Mouse (Mus musculus) spleen, adult 2 months (tissue): ENCODE data around the gene Klf16. TPM values are rescaled to one million over a fixed set of nuclear protein-coding genes. Genes with fewer than 3 reads are reported as not detected.

Experiments
- DNase-seq, 2 experiments: peaks; one replicate each; pipeline versions ENCODE4 v3.0.0 to v3.0.0-alpha.2; 2012 to 2021; ENCODE audit warnings: low spot score in 2 of 2, low read depth in 1 of 2
- H3K27ac ChIP-seq: fragments of 200-500 bp; 2 replicates; pipeline ENCODE4 v1.5.1; 2012; ENCODE audit warnings: low read length, inconsistent platforms; ENCODE audit not compliant: insufficient read depth
- H3K27me3 ChIP-seq: fragments of 200-500 bp; 2 replicates; pipeline ENCODE4 v1.6.1; 2012; ENCODE audit warnings: mild to moderate bottlenecking, moderate library complexity, low read length, inconsistent platforms; ENCODE audit not compliant: control insufficient read depth, insufficient read depth
- H3K36me3 ChIP-seq: fragments of 200-500 bp; 2 replicates; pipeline ENCODE4 v1.6.1; 2012; ENCODE audit warnings: mild to moderate bottlenecking, low read length, inconsistent platforms; ENCODE audit not compliant: control insufficient read depth, insufficient read depth
- H3K4me1 ChIP-seq: fragments of 200-500 bp; 2 replicates; pipeline ENCODE4 v1.6.1; 2011; ENCODE audit warnings: inconsistent platforms; ENCODE audit not compliant: control insufficient read depth, insufficient read depth, insufficient read length
- H3K4me3 ChIP-seq: fragments of 200-500 bp; 2 replicates; pipeline ENCODE4 v1.5.1; 2011; ENCODE audit warnings: mild to moderate bottlenecking, inconsistent platforms; ENCODE audit not compliant: insufficient read depth, insufficient read length; ENCODE audit errors: extremely low read depth
- CTCF ChIP-seq: fragments of 200-500 bp; IDR thresholded peaks from 2 replicates; pipeline ENCODE4 v1.5.1; 2011; ENCODE audit warnings: mild to moderate bottlenecking, inconsistent platforms; ENCODE audit not compliant: insufficient read depth, insufficient read length, insufficient replicate concordance; ENCODE audit errors: extremely low read depth
- POLR2A ChIP-seq: fragments of 200-500 bp; IDR thresholded peaks from 2 replicates; pipeline ENCODE4 v1.6.1; 2011; ENCODE audit warnings: low read depth, low read length, inconsistent platforms
- WGBS: fragments of 180-500 bp; shearing (Covaris S2); methylation state at CpG from one replicate; pipeline ENCODE4 v1.1.7; 2018; 5-methylcytosine and 5-hydroxymethylcytosine counted together
- polyA plus RNA-seq: library from polyadenylated mRNA; depleted of rRNA; stranded (reverse); fragments of >200 nt; gene quantifications from 2 replicates; pipeline ENCODE4 v1.2.3, GENCODE M21; 2012

The Klf16 gene
- polyA plus RNA-seq, 1 experiment = 27.9 TPM

DNA sequence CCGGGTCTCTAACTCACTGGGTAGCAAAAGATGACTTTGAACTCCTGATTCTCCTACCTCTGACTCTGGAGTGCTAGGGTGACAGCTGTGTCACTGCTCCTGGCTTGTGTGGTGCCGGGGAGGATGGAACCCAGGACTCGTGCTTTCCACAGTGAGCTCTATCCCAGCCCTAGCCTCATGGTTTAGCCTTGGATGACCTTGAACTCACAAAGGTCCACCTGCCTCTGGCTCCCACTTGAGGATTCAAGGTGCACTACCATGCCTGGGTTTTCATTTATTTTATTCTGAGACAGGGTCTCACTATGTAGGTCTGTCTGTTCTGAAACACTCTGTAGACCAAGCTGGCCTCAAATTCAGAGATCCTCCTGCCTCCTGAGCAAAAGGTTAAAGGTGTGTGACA is 36.7 kb upstream of the Klf16 start:
- peaks cover 41% of the 10 kb centered on the region; the same call in 1 of the 2 replicates for H3K4me1 ChIP-seq
- WGBS = 92% methylated on average over 3 of the region's 3 CpGs
- TF ChIP-seq POLR2A (no peak), CTCF (no peak)
- no peak overlapping the region for H3K27ac ChIP-seq
- H3K36me3 ChIP-seq = peaks cover 13% of the 10 kb centered on the region; the same call in 1 of the 2 replicates
- H3K4me3 ChIP-seq = no peak overlapping the region
- no peaks in the 10 kb centered on the region for H3K27me3 ChIP-seq
- no peak for DNase-seq

DNA sequence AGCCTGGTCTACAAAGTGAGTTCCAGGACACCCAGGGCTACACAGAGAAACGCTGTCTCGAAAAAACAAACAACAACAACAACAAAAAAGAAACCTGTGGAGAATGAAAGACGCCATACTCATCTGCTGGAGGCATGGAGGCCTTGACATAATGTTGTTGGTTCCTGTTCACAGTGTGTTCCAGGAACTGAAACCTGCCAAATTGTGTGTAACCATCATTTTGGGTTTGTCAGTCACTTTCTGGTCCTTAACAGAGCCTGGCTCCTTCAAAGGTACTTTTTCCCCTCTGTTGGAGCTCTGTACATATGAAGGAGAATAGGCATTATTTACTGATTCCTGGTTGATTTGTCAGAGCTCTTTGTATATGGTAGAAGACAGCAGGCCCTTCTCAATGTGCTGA is 34.8 kb upstream of the Klf16 start:
- DNase-seq = no peak

DNA sequence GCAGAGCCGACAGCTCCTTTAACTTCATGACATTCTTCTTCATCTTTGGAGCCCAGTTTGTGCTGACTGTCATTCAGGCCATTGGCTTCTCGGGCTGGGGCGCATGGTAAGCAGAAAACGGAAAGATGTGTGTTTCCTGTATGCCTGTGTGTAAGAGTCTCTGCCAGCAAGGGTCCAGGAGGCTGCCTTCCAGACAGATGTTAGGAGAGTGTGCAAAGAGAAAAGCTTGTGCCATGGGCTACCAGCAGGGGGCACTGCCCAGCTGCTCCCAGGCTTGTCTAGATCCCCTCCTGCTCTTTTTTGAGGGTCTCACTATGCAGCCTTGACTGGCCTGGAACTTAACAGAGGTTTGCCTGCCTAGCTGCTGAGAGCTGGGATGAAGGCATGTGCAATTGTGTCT is 33.9 kb upstream of the Klf16 start:
- no peak for TF ChIP-seq POLR2A
- peak; percentile 73; the same call in 1 of the 2 replicates for TF ChIP-seq CTCF
- WGBS = 23% methylated on average over 4 of the region's 4 CpGs
- Histone ChIP-seq H3K4me1 (peaks cover 53% of the 10 kb centered on the region), H3K4me3 (no peak overlapping the region), H3K27me3 (no peaks in the 10 kb centered on the region), H3K27ac (peak overlapping the region; percentile 83), H3K36me3 (peaks cover 28% of the 10 kb centered on the region)
- DNase-seq = peak in 1 of 2 experiments; percentile 69

More for the DNA sequence above, 34.8 kb upstream of the Klf16 start:
- TF ChIP-seq CTCF (no peak), POLR2A (no peak)
- no peaks in the 10 kb centered on the region for H3K27me3 ChIP-seq
- peaks cover 45% of the 10 kb centered on the region for H3K4me1 ChIP-seq
- H3K4me3 ChIP-seq = no peak overlapping the region
- H3K36me3 ChIP-seq = peaks cover 21% of the 10 kb centered on the region
- 73% methylated on average over 3 of the region's 3 CpGs for WGBS
- peak overlapping the region; percentile 83 for H3K27ac ChIP-seq

DNA sequence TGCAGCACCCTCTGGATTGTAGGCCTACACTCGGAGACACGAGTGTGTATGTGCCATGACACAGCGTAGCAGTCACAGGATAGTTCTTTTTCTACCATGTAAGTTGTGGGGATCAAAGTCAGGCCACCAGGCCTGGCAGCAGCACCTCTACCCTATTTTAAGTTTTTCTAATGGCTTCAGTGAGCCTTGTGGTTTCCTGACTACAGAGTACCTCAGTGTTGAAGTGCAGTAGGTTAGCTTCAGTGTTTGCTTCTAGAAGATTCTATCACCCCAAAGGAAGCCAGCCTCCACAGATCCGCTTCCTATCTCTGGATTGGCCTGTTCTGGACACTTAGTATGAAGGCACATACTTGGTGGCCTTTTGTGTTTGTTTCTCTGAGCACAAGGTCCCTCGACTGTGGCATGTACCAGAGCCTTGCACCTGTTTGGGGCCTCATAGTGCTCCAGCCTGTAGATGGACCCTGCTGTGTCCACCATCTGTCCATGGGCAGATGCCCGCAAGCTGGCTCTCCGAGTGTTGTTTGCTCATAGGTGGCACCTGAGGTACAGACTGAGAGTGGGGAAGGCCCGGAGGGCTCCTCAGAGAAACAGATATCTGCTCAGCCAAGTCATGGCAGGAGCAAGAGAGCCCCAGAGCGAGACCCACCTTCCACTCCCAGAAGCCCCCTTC is 33.1 kb upstream of the Klf16 start:
- 54% methylated on average over 9 of the region's 9 CpGs for WGBS
- TF ChIP-seq CTCF (no peak), POLR2A (no peak)
- H3K27me3 ChIP-seq = no peaks in the 10 kb centered on the region
- H3K4me3 ChIP-seq = no peak overlapping the region
- peak overlapping the region; percentile 83 for H3K27ac ChIP-seq
- peaks cover 23% of the 10 kb centered on the region for H3K36me3 ChIP-seq
- DNase-seq = no peak
- H3K4me1 ChIP-seq = peaks cover 53% of the 10 kb centered on the region

DNA sequence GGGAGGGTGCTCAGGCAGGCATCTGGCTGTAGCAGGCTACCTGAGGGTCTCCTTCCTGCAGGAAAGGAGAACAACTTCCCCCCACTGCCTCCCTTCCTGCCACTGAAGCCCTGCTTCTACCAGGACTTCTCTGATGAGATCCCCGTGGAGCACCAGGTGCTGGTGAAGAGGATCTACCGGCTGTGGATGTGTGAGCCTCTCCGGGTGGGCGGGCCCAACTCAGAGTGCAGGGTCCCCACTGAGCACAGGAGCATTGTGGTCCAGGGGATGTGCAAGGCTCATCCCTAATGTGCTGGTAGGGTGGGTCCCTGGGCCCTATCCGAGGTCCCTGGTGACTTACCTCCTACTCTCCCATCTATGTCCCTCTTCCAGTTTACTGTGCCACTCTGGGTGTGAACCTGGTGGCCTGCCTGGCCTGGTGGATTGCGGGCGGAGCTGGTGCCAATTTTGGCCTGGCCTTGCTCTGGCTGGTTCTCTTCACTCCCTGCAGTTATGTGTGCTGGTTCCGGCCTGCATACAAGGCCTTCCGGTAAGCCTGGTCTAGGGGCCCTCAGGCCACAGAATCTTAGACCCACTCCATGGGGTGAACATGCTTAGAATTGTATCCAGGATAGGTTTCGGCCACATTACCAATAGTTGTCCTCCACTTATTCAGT is 32.3 kb upstream of the Klf16 start:
- Histone ChIP-seq H3K27me3 (no peaks in the 10 kb centered on the region), H3K4me1 (peaks cover 60% of the 10 kb centered on the region), H3K4me3 (no peak overlapping the region), H3K36me3 (peaks cover 17% of the 10 kb centered on the region), H3K27ac (peak overlapping the region; percentile 83)
- no peak for DNase-seq
- 91% methylated on average over 10 of the region's 10 CpGs for WGBS
- TF ChIP-seq POLR2A = no peak
- TF ChIP-seq CTCF = no peak

DNA sequence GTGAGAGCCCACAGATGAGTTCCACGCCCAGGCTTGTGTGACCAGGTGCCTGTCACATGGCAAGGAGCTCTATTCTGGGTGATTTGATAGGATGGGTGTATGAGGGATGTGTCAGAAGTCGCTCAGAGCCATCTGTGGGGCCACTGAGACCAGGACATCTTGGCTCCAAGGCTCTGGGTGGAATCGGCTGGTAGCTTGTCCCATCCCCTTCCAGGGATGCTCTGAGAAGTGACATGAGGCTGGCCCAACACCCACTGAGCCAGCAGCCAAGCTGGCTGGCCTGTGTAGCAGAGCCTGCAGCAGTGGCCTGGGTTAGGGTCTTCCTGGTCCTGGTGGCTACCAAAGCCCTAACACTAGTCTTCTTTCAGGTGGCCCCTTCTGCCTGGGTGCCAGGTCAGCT is 31.3 kb upstream of the Klf16 start:
- peaks cover 17% of the 10 kb centered on the region for H3K36me3 ChIP-seq
- no peaks in the 10 kb centered on the region for H3K27me3 ChIP-seq
- H3K4me3 ChIP-seq = no peak overlapping the region
- peaks cover 63% of the 10 kb centered on the region for H3K4me1 ChIP-seq
- WGBS = 90% methylated on average over 3 of the region's 3 CpGs
- DNase-seq = no peak
- H3K27ac ChIP-seq = peak overlapping the region; percentile 21
- TF ChIP-seq CTCF (no peak), POLR2A (no peak)
